Mouse (Mus musculus) ES-E14 (cell line): ENCODE measurements at regions not wholly inside any gene's neighbourhood (a gene's known extent, or its start where the extent isn't known, plus 50 kb on each side); places are given as distances from the start of the nearest gene placed in this dataset.

Experiments
- CHD2 ChIP-seq: IDR thresholded peaks from 2 replicates; pipeline ENCODE4 v1.6.1; 2014; ENCODE audit warnings: mild to moderate bottlenecking, low read depth, low read length, inconsistent platforms
- HCFC1 ChIP-seq: IDR thresholded peaks from 2 replicates; pipeline ENCODE4 v1.6.1; 2012; ENCODE audit warnings: low read length, inconsistent platforms, borderline replicate concordance; ENCODE audit not compliant: insufficient read depth
- MAFK ChIP-seq: IDR thresholded peaks from 2 replicates; pipeline ENCODE4 v1.6.1; 2014; ENCODE audit warnings: mild to moderate bottlenecking, low read depth, low read length, inconsistent platforms; ENCODE audit not compliant: insufficient read depth
- ZC3H11A ChIP-seq: IDR thresholded peaks from 2 replicates; pipeline ENCODE4 v1.6.1; 2012; ENCODE audit warnings: low read depth, mild to moderate bottlenecking, inconsistent platforms, low read length, borderline replicate concordance
- ZNF384 ChIP-seq: IDR thresholded peaks from 2 replicates; pipeline ENCODE4 v1.6.1; 2012; ENCODE audit warnings: low read depth, low read length, inconsistent platforms

DNA sequence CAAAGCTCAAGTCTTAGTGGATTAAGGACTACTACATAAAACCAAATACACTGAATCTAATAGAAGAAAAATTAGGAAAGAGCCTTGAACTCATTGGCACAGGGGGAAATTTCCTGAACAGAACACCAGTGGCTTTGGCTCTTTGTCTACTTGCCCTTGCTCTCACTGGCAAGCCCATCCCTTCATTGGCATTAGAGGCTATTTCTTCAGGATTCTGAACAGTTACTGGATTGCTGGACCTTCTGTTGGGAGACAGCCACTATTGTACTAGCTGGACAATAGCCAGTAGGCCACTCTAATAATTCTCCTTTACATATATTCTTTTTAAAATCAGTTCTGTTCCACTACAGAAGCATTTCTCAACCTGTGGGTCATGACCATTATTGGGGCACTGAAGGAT lies 153.7 kb downstream of the Rfpl4b start:
- no peak for TF ChIP-seq ZNF384
- TF ChIP-seq HCFC1 = no peak
- no peak for TF ChIP-seq MAFK
- TF ChIP-seq ZC3H11A = no peak
- no peak for TF ChIP-seq CHD2
